Mouse (Mus musculus) lung, postnatal 0 days (tissue): Measurements from ENCODE around the gene Asic2. TPM values are rescaled to one million over a fixed set of nuclear protein-coding genes. Genes with fewer than 3 reads are reported as not detected.

ENCODE experiments used
- ATAC-seq: fragments of 200-750 bp; cut with Nextera tagmentation; 2 replicates; pipeline ENCODE4 v1.8.0; 2017; ENCODE audit warnings: moderate library complexity
- DNase-seq: peaks from one replicate; pipeline ENCODE4 v3.0.0-alpha.2; 2016; ENCODE audit warnings: low spot score
- H3K27ac ChIP-seq: fragments of 300-500 bp; sonication (generic); 2 replicates; pipeline ENCODE4 v1.5.1; 2014; ENCODE audit warnings: antibody characterized with exemption, mild to moderate bottlenecking, low read length, mixed read lengths
- H3K27me3 ChIP-seq: fragments of 300-500 bp; sonication (generic); replicated peaks from 2 replicates; pipeline ENCODE4 v1.6.1; 2014; ENCODE audit warnings: low read length, mixed read lengths; ENCODE audit not compliant: insufficient read depth
- H3K36me3 ChIP-seq: fragments of 300-500 bp; sonication (generic); 2 replicates; pipeline ENCODE4 v1.6.1; 2014; ENCODE audit warnings: low read length, mixed read lengths; ENCODE audit not compliant: insufficient read depth
- H3K4me1 ChIP-seq: fragments of 300-500 bp; sonication (generic); 2 replicates; pipeline ENCODE4 v1.6.1; 2014; ENCODE audit warnings: antibody characterized with exemption, low read depth, low read length, mixed read lengths; ENCODE audit not compliant: insufficient read depth
- H3K4me2 ChIP-seq: fragments of 300-500 bp; sonication (generic); replicated peaks from 2 replicates; pipeline ENCODE4 v1.6.1; 2014; ENCODE audit warnings: low read depth, mild to moderate bottlenecking, low read length, moderate library complexity, mixed read lengths
- H3K4me3 ChIP-seq: fragments of 300-500 bp; sonication (generic); 2 replicates; pipeline ENCODE4 v1.5.1; 2014; ENCODE audit warnings: low read depth, low read length
- H3K9ac ChIP-seq: fragments of 300-500 bp; sonication (generic); replicated peaks from 2 replicates; pipeline ENCODE4 v1.6.1; 2014; ENCODE audit warnings: low read depth, mild to moderate bottlenecking
- H3K9me3 ChIP-seq: fragments of 300-500 bp; sonication (generic); 2 replicates; pipeline ENCODE4 v1.6.1; 2016; ENCODE audit warnings: low read length, mixed read lengths
- CTCF ChIP-seq: IDR thresholded peaks from 2 replicates; pipeline ENCODE4 v1.5.1; 2016; ENCODE audit warnings: antibody characterized with exemption, mild to moderate bottlenecking
- EP300 ChIP-seq: IDR thresholded peaks from 2 replicates; pipeline ENCODE4 v1.6.1; 2016; ENCODE audit warnings: antibody characterized with exemption, mild to moderate bottlenecking, control low read depth
- WGBS: fragments of 180-500 bp; shearing (Covaris S2); extraction: QIAGEN DNeasy Blood & Tissue Kit; methylation state at CpG from one replicate; pipeline ENCODE4 v1.1.7; 2014; 5-methylcytosine and 5-hydroxymethylcytosine counted together
- polyA plus RNA-seq: library from polyadenylated mRNA; unstranded; fragments of >200 nt; fragmentation: Nextera tagmentation; extraction: Ambion mirVana; gene quantifications from 2 replicates; pipeline ENCODE4 v1.2.1, GENCODE M21; 2015

Gene Asic2
- polyA plus RNA-seq, 1 experiment from 2014 or later, result 0.06 TPM

DNA sequence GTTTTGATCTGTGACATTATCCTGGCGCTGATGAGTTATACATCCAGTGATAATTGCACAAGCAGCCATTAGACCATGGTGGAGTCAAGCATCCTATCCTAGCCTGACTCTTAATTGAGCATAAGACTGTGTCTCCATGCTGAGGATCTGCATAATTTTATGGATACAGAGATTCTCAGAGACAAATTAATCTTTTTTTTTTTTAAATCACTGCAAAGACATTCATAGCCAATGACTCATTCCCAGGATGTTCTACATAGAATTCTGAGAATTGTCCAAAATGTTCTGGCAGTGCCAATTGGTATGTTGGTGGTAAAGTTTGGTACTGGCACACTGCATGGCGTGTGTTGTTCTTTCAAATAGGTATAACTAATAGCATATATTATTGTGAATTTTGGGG is 272.8 kb downstream of the Asic2 start:
- no peaks in the 10 kb centered on the region for H3K4me1 ChIP-seq
- DNase-seq, result no peak
- H3K9ac ChIP-seq, result no peak overlapping the region
- no peak overlapping the region for H3K4me2 ChIP-seq
- TF ChIP-seq EP300, result no peak
- no peak for TF ChIP-seq CTCF
- H3K9me3 ChIP-seq, result no peaks in the 10 kb centered on the region
- H3K27me3 ChIP-seq, result no peaks in the 10 kb centered on the region
- 87% methylated on average over 2 of the region's 2 CpGs for WGBS
- no peaks in the 10 kb centered on the region for H3K36me3 ChIP-seq
- H3K27ac ChIP-seq, result no peak overlapping the region
- ATAC-seq, result no peak
- no peak overlapping the region for H3K4me3 ChIP-seq

DNA sequence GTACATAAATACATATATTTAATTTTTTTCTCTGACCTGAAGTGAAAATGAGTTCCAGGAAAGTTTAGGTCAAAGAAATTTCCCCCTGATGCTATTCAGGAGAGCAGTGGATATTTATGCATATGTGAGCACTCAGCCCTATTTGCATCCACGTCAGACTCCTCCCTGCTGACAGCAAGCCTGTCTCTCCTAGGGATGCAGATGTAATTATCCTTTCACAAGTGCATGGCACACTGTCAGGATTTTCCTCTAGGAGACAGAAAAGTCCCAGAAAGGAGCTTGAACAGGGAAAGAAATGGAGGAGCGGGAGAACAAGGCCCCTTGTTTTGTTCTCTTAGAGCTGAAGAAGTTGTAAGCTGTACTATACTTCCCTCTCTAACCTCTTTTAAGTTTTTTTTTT is 287.7 kb downstream of the Asic2 start:
- no peak overlapping the region for H3K4me2 ChIP-seq
- ATAC-seq (no peak), DNase-seq (no peak)
- no peaks in the 10 kb centered on the region for H3K9me3 ChIP-seq
- no peak overlapping the region for H3K27ac ChIP-seq
- WGBS, result 70% methylated on average over 2 of the region's 2 CpGs
- H3K9ac ChIP-seq, result no peak overlapping the region
- no peaks in the 10 kb centered on the region for H3K27me3 ChIP-seq
- no peaks in the 10 kb centered on the region for H3K4me1 ChIP-seq
- TF ChIP-seq EP300 (no peak), CTCF (no peak)
- no peaks in the 10 kb centered on the region for H3K36me3 ChIP-seq
- H3K4me3 ChIP-seq, result no peak overlapping the region

- Histone ChIP-seq H3K4me1 (no peaks in the 10 kb centered on the region), H3K27ac (no peak overlapping the region), H3K36me3 (no peaks in the 10 kb centered on the region), H3K4me2 (no peak overlapping the region), H3K27me3 (no peaks in the 10 kb centered on the region), H3K9ac (no peak overlapping the region), H3K9me3 (no peaks in the 10 kb centered on the region), H3K4me3 (no peak overlapping the region)
- TF ChIP-seq CTCF (0 out of 2 replicates have a peak, but pooled peaks have one; percentile 22), EP300 (no peak)
- DNase-seq, result no peak
- ATAC-seq, result no peak
These were observed 296.5 kb downstream of the Asic2 start for GRCm38 (mm10) chr11:81671724-81672123.

DNA sequence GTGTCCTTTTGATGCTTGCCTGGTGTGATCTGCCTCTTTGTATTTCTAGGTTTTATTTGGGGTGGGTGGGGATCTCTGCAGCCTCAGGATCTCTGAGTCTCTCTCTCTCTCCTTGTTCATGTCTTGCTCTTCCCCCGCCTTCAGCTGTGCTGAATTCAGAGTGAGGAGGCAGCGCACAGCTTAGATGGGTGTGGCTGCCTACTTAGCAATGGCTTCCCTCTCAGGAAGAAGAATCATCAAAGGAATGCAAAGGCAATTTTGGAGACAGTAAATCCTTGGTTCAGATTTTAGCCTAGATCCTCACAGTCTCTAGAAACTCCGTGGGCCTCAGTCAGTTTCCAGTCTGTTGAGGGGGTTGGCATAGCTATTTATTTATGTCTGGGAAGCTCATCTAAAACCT is 297.8 kb downstream of the Asic2 start:
- Histone ChIP-seq H3K4me1 (no peaks in the 10 kb centered on the region), H3K9me3 (no peaks in the 10 kb centered on the region), H3K4me2 (no peak overlapping the region), H3K4me3 (no peak overlapping the region), H3K9ac (no peak overlapping the region), H3K27ac (no peak overlapping the region), H3K27me3 (no peaks in the 10 kb centered on the region), H3K36me3 (no peaks in the 10 kb centered on the region)
- no peak for TF ChIP-seq CTCF
- TF ChIP-seq EP300, result no peak
- no peak for DNase-seq
- 48% methylated on average over 3 of the region's 3 CpGs for WGBS
- ATAC-seq, result no peak

DNA sequence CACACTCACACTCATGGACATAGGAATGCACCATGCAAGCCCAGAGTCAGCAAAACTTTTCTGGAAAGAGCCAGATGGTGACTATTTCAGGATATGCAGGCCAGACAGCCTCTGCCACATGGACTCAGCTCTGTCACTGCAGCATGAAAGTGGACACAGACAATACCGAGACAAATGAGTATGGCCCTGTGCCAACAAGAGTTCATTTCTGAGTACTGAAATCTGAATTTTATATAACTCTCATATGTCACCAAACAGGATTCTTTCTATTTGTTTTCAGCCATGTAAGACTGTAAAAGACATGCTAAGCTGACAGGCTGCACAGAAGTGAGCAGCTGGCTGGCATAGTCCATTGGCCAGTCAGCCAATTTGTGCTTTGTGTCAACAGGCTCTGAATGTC is 309.4 kb downstream of the Asic2 start:
- no peaks in the 10 kb centered on the region for H3K36me3 ChIP-seq
- H3K9me3 ChIP-seq, result no peaks in the 10 kb centered on the region
- TF ChIP-seq CTCF (no peak), EP300 (no peak)
- DNase-seq (no peak), ATAC-seq (no peak)
- no peaks in the 10 kb centered on the region for H3K27me3 ChIP-seq
- H3K9ac ChIP-seq, result no peak overlapping the region
- H3K4me1 ChIP-seq, result no peaks in the 10 kb centered on the region
- H3K27ac ChIP-seq, result no peak overlapping the region
- 41% methylated on average over 1 of the region's 1 CpGs for whole genome bisulfite sequencing
- no peak overlapping the region for H3K4me3 ChIP-seq
- H3K4me2 ChIP-seq, result no peak overlapping the region

DNA sequence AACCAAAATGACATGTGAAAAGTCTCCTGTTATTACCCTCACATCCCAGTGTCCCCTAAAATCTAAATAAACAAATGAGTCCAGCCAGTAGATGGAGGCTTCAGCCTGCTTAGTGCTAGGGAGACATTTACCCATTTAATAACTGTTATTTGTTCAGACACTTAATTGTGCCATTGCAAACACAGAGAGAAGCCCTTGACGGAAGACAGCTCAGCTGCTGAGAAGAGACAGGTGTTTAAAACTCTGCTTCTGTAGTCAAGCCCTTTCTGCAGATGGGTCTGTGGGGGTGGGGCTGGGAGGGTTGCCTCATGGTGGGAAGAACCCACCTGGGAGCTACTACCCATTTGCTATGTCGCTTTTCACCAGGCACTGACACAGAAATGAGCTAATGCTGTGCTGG is 311.1 kb downstream of the Asic2 start:
- Histone ChIP-seq H3K9me3 (no peaks in the 10 kb centered on the region), H3K27me3 (no peaks in the 10 kb centered on the region; the same call in 1 of the 2 replicates), H3K4me2 (no peak overlapping the region), H3K27ac (no peak overlapping the region), H3K36me3 (no peaks in the 10 kb centered on the region), H3K9ac (no peak overlapping the region), H3K4me1 (no peaks in the 10 kb centered on the region), H3K4me3 (no peak overlapping the region)
- 34% methylated on average over 2 of the region's 2 CpGs for WGBS
- TF ChIP-seq CTCF, result no peak
- no peak for ATAC-seq
- DNase-seq, result no peak

DNA sequence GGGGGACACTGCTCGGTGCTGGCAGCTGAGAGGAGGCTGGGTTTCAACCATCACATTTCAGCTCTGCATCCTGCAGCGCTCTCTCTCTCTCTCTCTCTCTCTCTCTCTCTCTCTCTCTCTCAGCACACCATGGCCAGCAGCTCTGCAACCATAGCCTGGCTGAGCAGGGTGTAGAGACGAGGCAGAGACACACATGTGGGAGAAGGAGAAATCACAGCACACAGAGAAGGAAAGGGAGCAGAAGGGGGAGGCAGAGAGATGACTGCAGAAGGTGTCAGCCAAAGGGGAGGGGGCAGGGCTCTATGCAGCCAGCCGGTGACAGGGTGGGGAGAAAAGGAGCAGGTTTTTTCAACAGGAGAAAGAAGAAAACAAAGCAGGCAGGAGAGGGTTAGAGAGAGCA is 320.4 kb downstream of the Asic2 start:
- no peak overlapping the region for H3K4me3 ChIP-seq
- no peak overlapping the region for H3K9ac ChIP-seq
- no peaks in the 10 kb centered on the region for H3K4me1 ChIP-seq
- H3K27me3 ChIP-seq, result no peaks in the 10 kb centered on the region; the same call in 1 of the 2 replicates
- H3K4me2 ChIP-seq, result no peak overlapping the region
- ATAC-seq, result no peak
- DNase-seq, result no peak
- TF ChIP-seq EP300 (no peak), CTCF (no peak)
- H3K9me3 ChIP-seq, result no peaks in the 10 kb centered on the region
- WGBS, result 29% methylated on average over 4 of the region's 4 CpGs
- H3K36me3 ChIP-seq, result no peaks in the 10 kb centered on the region
- H3K27ac ChIP-seq, result no peak overlapping the region
